Mouse (Mus musculus) ES-E14 (cell line): ENCODE data around the gene Zfp524.

Experiments used
- CHD2 ChIP-seq: IDR thresholded peaks from 2 replicates; pipeline ENCODE4 v1.6.1; 2014; ENCODE audit warnings: mild to moderate bottlenecking, low read depth, low read length, inconsistent platforms
- ZC3H11A ChIP-seq: IDR thresholded peaks from 2 replicates; pipeline ENCODE4 v1.6.1; 2012; ENCODE audit warnings: low read depth, mild to moderate bottlenecking, inconsistent platforms, low read length, borderline replicate concordance
- ZNF384 ChIP-seq: IDR thresholded peaks from 2 replicates; pipeline ENCODE4 v1.6.1; 2012; ENCODE audit warnings: low read depth, low read length, inconsistent platforms

DNA sequence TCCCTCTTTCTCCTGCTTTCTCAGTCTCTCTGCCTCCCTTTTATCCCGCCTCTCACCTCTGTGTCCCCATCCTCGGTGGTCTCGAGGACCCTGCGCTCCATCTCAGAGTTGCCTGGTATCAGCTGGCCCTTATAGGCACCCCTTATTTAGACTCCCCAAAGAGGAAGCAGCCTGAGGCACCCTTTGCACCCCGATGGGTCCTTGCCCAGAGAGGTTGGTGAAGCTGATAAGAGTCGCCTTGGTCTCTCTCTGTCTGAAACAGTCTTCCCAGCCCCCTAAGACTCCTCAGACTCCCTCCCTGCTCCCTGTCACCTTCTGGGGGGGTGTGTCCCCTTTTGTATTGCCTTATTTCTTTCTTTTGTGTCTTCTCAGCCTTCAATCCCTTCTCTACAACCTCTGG lies 43.1 kb upstream of the Zfp524 start, which contains the start of gene Sbk3:
- TF ChIP-seq ZC3H11A (no peak), CHD2 (no peak), ZNF384 (no peak)
